Mouse (Mus musculus) skeletal muscle tissue, adult 2 months (tissue): Measurements from ENCODE around the gene Styxl1.

Experiments used
- DNase-seq: peaks from one replicate; pipeline ENCODE4 v3.0.0-alpha.2; 2012; ENCODE audit warnings: low read depth, low spot score

The Styxl1 gene

DNA sequence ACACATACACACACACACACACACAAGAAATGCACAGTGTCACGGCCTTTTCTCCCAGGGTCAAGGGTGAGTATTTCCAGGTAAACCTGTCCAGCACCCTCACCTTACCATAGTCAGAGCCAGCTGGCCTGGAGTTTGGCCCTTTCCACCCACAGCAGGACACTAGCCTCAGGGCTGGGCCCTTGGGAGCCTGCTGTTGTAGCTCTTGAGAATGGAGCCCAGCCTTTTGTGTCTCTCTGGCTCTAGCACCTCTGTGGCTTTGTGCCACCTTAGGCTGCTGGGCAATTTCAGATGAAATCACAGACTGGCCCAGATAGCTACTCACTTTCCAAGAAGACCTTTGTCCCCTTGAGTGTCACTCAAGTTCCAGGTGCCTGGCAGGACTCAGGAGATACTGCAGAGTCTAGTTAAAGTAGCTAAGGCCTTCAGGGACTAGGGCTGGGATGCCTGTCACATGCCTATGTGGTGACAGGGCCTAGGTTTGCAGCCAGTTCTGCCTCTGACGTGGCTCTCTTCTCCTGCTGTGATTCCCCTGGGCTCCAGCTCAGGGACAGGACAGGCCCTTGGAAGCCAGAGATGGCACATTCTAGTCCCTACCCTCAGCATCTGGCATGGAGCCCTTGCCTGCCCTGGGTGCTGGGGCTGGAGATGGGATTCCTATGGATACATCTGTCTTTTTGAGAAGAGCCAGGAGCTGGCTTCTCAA is 51.4 kb downstream of the Styxl1 start:
- peak; percentile 52 for DNase-seq

DNA sequence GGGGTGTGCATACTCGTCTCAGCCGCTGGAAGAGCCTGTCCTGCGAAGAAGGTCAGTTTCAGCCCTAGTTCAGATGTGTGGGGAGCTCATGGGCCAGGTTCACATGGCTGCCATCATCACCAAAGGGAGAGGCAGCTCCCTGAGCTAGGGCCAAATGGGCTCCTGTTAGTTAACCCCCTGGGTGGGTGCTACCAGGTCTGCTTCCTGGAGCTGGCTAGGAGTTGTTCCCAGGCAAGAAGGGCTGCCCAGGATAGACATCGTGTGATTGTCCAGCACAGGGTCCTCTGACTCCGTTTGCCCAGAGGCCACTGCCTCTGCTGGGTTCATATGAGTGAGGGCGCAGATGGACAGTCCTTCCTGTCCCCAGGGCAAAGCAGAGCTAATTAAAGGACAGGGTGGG is 52.2 kb downstream of the Styxl1 start:
- no peak for DNase-seq

DNA sequence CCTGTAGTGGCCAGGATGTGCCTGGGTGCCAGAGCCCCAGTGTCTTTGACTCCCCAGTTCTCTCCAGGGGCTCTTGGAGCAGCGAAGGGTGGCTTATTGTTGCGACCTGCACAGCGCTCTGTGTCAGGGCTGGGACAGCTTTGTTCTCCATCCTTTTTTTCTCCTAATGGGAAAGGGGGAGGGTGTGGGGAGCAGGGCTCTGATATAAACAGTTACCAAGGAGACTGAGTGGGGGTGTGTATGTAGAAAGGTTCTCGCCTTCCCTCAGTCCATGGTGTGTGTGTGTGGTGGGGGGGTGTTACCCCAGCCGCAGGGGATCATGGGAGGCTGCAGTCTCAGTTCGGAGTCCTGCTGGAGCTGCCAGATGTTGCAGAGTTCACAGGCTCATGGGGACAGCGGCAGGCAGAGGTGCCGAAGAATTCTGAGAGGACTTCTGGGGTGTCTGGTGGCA is 52.8 kb downstream of the Styxl1 start:
- DNase-seq, result peak; percentile 46

DNA sequence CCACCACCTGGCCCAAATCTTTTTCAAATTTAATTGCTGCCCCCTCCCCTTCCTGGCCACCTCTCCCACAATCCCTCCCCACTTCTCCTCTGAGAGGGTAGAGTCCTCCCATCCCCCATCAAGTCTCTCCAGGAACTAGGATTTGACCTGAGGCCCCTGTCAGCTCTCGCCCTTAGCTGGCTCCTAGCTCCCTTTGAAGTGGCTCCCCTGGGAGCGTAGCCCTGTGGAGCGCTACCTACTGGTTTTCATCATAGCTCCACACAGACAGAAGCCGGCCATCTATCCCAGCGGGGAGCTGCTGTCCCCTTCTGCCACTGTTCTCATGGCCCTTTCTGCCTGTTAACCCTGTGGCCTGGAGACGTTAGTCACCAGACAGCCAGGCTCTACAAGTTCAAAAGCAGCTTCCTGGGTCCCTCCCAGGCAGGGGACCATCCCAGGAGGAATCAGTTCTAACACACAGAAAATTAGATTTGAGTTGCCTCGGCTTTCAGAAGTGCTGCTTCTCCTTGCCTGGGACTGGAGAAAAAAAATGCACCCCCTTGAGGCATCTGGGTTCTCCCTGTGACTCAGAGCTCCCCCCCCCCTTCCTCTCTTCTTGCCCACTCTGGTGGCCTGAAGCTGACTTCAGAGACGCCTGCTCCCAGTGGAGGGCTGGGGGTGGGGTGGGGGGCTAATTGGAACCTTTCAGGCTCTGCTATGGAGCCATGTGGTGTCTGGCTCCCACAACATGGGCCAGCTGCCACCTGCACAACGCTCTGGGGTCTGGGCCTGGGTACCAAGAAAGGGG is 53.5 kb downstream of the Styxl1 start:
- DNase-seq, result no peak

DNA sequence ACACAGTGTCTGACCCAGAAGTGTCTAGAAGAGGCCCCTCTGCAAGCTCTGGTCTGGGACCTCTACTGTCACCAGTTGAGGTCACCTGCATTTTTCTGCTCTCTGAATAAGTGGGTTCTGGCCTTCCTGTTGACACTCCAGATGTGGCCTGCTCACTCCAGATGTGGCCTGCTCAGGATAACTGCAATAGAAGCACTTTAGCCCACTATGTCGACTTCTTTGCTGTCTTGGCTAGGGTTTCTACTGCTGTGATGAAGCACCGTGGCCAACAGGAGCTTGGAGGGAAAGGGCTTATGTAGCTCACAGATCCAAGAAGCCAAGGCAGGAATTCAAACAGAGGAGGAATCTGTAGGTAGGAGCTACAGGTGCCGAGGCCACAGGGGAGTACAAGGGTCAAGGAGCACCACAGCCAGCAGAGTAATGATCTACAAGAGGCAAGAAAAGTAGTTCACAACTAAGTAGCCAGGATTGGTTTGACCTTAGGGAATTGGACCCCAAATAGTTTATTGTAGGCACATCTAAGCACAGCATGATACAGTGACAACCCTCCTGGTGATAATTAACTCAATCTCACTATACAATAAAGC is 54.9 kb downstream of the Styxl1 start:
- no peak for DNase-seq

DNA sequence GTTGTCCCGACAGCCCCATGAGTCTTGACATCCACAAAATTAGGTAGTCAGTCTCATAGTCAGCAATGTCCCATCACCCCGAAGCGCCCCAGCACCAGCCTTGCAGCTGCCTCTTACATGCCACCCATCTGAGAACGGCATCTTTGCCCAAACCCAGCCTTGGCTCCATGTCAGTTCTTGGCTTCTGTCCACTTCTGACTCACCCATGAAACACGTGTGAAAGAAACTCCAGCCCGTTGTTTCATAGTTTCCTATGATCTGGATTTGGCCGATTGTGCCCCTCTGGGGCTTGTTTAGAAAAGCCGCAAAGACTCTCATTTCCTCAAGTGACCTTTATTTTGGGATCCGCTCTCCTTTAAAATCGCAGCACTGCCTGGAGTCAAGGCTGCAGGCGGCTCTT is 56.1 kb downstream of the Styxl1 start:
- DNase-seq, result peak; percentile 73

DNA sequence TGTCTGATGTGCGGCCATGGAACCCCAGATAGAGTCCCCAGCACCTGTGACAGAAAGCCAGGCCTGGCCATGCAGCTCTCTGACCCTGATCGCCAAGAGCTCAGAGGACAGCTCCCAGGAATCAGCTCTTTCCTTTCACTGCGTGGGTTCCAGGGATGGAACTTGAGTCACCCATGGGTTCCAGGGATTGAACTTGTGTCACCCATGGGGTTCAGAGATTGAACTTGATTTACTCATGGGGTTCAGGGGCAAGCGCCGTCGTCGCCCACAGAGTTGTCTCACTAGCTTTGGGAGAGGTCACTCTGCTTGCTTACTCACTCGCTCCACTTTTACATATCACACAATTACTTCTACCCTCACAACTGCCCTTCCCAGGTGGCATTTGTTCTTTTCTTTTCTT is 57.1 kb downstream of the Styxl1 start:
- no peak for DNase-seq

DNA sequence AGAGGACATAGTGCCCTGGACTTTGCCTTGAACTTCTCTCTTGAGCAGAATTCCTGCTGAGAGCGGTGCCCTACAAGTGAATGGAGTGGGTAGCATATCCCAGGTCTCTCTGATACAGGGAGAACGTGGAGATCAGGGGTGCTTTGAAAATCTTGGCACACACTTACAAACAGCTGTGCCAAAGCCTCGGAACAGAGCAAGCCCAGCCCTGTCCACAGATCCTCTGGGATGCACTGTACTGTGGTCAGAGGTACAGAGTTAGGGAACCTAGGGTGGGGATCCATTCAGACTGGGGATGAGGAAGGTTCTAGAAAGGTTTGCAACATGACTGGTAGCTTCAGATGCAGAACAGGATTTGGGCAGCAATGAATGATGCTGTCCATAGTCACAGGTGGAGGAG is 58.1 kb downstream of the Styxl1 start:
- no peak for DNase-seq

DNA sequence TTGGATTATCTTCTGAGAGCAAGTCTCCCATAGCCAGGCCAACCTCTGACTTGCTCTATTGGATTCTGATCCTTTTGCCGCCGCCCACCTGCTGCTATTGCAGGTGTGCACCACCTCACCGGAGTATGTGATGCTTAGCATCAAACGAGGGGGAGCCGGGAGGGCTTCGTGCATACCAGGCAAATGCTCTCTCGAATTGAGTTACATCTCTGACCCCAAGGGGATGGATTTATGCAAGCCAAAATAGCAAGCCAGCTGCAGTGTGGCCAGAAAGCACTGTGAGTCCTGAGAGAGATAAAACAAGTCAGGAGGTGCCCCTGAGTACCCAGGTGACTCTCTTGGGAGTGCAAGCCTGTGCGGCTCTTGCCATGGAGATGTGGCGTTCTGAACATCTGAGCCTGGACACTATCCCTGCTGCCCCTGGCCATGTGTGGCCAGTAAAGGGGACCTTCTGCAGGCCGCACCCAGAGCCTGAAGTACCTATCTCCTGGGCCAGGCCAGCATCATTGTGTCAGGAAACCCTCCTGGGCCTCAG is 58.5 kb downstream of the Styxl1 start:
- DNase-seq, result no peak

DNA sequence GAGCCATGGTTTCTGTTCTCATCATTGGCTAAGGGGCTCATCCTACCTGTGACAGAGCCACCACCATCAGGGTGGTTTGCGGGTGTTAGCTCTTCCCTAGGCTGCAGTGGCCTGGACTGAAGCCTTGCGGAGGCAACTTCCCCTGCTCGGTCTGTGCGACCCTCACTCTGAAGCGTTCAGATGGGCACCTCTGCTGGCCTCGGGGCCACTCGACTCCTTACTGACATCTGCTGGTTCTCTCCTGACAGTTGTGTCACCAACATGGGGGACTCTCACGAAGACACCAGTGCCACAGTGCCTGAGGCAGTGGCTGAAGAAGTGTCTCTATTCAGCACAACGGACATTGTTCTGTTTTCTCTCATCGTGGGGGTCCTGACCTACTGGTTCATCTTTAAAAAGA is 62.6 kb downstream of the Styxl1 start:
- DNase-seq, result no peak

DNA sequence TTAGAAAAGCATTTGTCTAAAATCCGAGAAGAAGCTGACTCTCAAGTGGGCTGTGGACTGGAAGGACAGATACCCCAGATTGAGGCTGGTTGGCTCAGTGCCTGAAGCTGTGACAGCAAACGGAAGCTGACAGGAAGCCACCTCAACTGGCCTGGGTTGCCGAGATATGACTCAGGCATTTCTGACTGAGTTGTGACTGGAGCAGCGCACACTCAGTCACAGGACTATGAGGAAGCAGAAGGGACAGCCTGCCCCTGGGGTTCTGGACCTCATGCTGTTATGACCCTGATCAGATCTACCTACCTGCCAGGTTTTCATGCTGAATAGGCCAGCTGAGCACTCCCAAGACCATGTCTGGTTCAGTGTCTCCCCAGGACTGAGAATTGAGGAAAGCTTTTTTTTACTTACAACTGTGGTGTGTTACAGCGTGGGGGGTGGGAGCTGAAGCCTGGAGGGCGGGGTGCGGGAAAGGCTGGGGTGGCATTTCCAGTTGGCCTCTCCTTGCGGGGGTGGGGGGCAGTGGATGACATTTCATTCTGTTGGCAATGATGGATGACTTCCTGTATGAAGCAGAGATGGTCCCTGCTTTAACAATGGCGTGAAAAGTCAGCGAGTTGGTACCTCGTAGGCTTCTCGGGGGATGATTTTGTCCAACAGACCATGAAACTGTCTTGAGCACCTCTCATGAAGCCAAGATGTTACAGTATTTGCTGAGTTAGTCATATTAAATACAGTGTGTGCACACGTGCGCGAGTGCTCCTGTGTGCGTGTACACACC is 64.6 kb downstream of the Styxl1 start:
- peak; percentile 58 for DNase-seq

DNA sequence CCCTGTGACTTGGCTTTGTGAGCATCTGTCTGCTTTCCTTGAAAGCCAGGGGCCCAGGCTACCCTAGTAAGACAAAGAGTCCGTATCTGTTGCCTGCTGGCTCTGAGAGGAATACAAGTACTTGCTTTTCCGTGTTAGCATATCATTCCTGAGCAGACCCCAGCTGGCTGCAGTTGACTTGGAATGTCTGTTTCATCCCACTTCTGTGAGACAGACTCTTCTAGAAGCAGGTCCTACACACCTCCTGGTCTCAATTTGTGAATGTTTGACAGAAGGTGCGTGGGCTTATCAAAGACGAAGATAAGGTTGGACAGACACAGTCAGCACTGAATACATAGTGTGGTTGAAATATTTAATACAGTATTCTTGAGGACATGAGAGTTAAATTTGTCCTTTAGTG is 65.4 kb downstream of the Styxl1 start:
- no peak for DNase-seq

DNA sequence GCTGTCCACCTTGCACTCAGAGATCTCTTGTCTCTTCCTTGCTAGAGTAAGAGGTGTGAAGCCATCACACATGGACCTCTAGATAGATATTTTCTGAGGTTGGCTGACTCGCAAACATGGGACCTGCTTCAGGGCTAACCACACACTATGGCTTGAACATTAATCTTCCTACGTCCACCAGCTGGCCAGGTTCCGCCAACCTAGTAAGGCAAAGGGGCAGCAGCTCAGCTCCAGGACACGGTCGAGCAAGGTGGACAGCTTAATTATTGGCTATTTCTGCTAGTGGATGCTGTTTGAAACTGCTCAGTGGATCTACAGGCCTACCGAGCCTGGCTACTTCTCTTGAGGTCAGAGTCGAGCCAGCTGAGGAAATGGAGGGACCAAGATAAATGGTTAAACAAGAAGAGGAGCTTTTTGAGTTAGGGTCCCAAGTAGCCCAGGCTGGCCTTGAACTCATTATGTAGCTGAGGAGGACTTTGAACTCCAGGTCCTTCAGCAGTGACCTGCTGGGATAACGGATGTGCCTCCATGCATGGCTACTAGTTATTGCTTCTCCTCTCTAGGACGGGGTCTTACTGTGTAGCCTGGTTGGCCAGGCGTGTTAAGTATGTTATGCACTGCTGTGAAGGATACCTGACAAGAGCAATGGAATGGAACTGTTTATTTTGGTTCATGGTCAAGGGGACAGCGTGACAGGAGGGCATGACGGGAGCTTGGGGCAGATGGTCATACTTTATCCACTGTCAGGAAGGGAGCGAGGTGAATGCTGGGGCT is 66.4 kb downstream of the Styxl1 start:
- DNase-seq, result no peak

DNA sequence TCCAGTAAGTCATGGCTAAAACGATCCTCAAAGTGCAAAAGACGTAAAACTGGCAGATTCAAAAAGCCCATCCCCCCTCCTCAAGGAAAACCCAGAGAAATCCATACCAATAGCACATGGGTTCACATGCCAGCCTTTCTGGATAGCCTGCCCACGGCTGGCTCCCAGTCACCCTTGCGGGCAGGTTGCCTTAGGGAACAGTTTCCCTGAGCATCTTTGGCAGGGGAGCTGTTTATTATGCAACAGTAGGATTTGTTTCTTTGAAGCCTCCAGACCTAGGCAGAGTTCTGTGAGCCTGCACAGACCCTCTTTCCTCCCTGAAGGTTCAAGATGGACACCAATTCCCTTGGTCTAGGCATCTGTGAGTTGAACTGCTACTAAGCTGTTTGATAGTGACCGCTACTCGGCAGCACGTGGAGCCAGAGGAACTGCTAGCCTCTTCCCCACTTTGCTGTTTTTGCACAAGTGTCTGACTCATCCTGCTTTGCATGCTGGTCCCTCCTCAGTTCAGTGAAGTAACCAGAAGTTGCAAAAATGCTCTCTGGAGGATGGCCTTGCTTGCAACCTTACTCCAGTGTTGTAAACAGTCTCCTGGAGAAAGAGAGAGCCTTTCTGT is 67.5 kb downstream of the Styxl1 start:
- DNase-seq, result peak; percentile 66

DNA sequence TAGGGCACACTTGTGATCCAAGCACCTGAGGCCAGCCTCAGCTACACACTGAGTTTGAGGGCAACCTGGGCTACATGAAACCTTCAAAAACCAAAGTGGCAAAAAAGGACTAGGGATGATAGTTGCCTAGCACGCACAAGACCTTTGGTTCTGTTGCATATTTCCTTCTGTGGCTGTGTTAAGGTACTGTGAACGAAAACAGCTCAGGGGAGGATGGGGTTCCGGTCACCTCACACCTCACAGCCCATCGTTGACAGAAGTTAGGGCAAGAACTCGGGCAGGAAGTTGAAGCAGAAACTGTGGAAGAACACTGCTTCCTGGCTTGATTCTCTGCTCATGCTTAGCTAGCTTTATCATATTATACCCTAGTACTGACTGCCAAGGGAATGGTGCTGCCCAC is 68.5 kb downstream of the Styxl1 start:
- DNase-seq, result no peak

DNA sequence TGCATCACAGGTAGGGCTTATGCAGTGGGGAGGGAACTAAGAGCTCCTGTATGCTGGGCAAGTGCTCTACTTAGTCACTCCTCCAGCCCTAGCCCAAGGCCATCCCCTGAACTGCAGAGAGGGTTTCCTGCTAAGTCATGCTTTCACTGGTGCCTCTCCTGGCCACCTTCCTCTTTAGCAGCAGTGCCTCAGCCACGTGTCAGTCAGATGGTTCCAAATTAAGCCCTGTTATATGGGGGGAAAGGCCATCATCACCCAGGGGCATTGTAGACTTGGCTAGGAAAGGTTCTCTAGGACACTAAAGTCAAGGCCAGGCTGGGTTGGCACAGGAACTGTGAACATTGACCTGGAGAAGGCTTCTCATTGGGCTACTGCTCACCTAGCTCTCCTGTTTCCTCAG is 70.3 kb downstream of the Styxl1 start:
- peak; percentile 51 for DNase-seq

DNA sequence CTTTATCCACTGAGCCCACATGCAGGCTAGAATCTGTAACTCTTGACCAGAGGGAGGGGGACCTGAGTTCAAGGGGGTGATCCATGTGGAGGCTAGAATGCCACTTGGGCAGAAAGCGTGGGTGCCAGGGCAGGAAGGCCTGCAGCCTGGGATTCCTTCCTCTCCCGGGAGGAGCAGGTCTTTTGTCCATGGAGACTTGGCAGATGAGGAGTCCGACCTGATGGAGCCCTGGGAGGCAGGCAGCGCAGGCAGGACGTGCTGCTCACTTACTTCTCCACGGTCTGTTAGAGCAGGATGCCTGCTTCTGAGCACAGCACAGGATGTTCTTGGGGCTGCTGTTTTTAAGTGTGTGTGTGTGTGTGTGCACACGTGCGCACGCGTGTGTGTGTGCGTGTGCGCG is 71.1 kb downstream of the Styxl1 start:
- DNase-seq, result no peak

DNA sequence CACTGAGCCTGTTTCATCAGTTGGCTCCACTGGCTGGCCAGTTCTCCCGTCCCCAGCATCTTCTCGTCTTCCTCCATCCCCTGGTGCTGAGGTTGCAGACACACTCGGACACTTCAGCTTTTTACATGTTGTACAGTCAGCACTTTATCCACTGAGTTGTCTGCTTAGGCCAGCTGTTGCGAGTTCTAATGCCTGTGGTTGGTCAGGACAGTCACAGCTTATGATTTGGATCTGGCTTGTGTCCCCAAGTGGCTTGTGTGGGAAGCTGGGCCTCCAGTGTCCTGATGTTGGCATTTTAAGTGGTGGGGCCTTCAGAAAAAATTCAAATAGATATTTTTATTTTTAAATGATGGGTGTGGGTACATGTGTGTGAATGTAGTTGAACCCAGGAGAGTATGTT is 72.8 kb downstream of the Styxl1 start:
- no peak for DNase-seq

DNA sequence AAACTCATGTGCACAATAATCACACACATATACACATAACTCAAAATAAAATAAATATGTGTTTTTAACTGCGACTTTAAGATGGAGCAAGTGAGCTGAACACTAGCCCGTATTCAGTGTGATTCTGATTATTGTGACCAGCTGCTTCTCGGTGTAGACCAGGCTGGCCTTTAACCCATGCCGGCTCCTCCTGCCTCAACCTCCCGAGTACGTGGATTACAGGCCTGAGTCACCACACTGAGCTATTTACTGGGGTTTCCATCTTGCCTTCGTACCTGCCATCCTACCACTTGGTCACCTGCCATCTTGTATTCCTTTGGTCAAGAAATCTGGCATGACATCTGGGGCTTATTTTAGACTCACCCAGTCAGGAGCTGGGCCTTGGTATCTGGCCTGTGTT is 74.8 kb downstream of the Styxl1 start:
- DNase-seq, result no peak

DNA sequence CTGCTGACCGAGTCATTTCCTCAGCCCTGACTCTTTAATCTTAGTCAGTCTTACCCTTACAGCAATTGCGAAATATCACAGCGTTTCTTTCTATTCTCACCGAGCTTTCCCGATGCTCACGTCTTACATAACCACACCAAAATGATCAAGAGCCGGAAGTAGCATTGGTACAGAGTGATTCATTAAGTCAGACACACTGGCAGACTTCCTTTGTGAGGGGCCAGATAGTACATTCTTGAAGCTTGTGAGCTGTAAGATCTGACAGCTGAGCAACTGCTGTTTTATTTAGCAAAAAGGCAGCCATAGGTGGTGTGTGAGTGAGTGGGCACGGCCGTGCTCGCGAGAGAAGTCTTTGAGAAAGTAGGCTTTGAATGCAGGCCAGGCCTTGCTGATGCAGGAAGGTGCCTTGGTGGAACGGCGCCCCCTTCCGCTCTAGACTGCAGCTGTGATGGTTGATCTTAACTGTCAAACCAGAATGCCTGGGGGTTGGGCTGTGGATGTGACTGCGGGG is 75.4 kb downstream of the Styxl1 start:
- DNase-seq, result peak; percentile 60
